Mouse (Mus musculus) kidney, postnatal 10 days (tissue): ENCODE data around the gene Telo2.

Experiments used
- DNase-seq: peaks from one replicate; pipeline ENCODE4 v3.0.0; 2021; ENCODE audit warnings: mixed read lengths

Telo2 gene

DNA sequence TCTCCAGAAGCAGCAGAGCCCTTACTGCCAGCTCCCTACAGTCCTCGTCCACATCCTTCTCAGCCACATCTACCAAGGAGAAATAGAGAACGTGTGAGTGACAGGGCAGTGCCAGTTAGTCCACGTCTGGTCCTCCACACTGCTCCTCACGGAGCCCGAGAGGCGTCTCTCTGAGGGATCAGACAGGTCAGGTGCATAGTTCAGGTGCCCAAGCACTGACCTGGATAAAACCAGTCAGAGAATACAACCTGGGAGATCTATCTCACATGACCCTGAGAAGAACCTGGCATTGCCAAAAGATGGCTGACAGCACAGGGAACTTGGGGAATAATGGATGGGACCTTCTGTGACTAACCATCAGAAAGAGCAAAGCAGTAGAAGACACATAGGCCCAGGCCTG, 15.7 kb downstream of the Telo2 start:
- DNase-seq = no peak

DNA sequence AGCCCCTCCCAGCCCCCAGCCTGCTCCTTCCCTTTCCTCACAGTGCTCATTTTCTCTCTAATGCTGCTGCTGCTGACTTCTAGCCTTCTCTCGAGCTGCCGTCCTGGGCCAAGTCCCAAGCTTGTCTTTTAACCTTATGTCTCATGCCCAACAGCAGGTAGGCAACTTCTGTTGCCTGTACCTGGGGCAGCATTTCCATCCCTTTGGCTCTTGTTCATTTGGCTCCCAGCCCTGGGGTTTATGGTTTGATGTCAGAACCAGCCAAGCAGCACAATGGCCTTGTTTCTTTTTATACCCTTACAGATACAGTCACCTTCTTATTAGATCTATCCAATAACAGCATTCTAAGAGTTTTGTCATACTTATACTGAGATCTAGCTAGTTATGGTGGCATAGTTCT, 19.5 kb downstream of the Telo2 start:
- peak; percentile 39 for DNase-seq

DNA sequence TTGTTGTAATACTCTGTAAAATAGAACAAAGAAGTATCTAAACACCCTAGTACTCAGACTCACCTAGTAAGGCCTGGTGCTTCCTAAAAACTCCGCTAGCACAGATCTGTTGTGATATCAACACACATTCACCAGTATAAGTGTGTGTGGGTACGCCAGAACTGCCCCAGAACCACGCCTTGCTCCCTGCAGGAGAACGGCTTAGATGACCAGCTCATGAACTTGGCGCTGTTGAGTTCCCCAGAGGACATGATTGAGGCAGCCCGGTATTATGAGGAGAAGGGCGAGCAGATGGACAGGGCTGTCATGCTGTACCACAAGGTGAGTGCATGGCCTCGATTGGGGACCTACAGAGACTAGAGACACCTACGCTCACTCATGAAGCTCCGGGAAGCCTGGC, 25.3 kb downstream of the Telo2 start:
- DNase-seq = no peak

DNA sequence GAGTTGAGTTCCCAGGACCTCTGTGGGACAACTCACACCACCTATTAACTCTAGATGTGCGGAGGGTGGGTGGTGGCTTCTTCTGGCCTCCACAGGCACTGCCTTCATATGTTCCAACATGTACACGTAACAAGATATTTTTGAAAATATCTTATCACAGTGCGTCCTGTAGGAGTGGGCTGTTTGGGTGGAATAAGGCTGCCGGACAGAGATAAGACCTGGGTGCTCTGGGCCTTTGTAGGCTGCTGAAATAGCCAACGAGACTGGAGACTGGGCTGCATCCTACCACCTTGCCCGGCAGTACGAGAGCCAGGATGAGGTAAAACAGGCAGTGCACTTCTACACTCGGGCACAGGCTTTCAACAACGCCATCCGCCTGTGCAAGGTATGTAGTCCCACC, 26.6 kb downstream of the Telo2 start:
- no peak for DNase-seq

DNA sequence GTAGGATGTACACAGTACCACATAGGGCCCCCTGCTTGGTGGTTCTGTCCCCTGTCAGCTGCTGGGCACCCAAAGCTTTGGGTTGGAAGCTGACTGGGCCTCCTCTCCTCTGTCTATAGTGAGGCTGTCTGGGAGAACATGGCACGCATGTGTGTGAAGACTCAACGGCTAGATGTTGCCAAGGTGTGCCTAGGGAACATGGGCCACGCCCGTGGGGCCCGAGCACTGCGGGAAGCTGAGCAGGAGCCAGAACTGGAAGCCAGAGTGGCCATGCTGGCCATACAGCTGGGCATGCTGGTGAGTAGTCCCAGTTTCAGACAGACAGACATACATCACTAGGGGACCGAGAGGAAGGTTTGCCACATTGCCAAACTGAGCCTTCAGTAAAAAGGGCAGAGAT, 29.0 kb downstream of the Telo2 start:
- no peak for DNase-seq

DNA sequence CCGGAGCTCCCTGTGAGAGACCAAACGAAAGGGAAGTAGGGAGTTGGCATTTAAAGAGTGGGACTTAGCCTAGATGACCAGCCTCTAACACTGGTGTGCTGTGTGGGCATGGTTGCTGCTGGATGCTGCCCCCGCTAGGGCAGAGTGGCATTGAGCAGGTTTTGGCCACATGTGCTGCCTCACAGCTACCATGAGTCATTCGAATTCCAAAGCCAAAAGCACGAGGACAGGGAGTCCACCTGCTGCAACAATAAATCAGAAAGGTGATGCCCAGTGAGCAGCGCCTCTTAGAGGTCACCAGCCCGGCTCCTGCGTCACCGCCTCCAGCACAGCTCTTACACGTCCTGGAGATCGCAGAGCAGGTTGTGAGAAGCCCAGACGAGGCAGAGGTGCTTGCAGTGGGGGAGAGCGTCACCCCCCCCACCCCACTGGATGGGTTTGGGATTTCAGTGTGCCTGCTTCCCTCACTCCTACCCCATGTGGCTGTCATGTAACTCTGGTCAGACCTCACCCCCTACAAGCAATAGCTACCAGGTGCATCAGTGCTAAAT, 30.9 kb downstream of the Telo2 start:
- no peak for DNase-seq

DNA sequence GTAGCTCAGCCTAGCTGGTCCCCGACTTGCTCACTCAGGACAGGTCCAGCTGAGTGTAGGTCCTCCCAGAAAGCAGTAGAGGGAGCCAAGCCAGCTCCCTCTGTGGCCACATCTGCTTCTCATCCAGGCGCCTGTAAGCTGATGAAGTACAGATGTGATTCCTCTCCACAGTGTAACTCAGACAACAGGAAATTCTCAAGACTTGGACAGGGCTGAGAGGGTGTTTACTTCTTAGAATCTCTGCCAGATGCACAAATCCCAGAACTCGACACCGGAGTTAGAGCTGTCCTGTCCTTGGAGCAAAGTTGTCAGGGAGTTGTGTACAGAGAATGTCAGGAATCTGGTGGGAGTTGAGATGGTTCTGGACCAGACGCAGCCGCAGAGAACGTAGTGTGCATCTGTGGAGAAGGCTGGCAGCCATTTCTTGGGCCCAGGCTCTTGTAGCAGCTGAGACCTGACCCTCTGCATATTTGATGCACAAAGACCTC, 32.3 kb downstream of the Telo2 start, which contains the start of gene Tmem204:
Tmem204 (minus strand) TSS at position 148 of the 488 bp plus-strand sequence.
- DNase-seq = peak; percentile 85

DNA sequence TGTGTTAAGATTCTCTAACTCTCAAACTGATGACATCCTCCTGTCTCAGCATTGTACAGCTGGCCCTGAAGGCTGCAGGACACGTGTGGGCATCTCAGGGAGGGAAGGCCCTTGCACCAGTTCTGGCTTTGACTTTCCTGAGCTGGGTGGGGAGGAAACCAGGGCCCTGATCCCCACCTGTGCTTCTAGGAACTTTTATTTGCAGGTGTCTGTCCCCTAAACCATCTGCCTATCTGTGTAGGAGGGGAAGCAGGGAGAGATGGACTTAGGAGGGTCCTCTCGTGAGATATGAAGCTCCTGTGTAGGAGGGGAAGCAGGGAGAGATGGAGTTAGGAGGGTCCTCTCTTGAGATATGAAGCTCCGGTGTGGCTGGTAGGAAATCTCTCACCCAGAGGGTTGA, 32.9 kb downstream of the Telo2 start:
- no peak for DNase-seq

DNA sequence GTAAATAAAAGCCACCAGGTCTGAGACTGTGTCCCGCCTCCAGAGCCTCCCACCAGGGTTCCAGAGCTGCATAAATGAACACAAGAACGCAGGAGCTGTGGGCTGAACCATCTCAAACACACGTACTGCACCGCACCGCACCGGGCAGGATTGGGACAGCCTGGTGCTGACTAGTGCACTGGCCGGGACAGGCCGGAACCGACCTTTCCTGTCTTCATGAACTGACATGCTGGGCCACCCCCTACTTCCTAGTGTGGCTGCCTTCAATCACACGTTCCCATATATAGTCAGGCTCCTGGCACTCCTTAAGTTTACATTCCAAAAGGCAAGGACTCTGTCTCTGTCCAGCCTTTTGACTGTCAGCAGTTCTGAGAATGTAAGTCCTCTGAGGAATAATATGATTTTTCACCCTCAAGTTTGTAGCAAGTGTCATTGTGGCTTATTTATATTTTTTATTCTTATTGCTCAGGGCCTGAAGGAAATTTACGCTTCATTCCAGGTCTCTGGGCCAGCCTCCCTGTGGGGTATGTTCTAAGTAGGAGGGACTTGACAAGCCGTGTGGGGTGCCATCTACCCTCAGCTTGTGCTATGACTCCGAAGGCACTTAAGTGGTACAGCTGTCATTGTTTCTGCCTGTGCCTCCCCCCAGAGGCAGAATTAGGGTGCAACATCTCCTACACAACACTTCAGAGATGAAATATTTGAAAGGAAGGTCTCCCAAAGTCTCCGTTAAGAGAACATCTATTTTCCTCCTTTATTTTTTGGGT, 33.5 kb downstream of the Telo2 start:
- DNase-seq = peak; percentile 70

DNA sequence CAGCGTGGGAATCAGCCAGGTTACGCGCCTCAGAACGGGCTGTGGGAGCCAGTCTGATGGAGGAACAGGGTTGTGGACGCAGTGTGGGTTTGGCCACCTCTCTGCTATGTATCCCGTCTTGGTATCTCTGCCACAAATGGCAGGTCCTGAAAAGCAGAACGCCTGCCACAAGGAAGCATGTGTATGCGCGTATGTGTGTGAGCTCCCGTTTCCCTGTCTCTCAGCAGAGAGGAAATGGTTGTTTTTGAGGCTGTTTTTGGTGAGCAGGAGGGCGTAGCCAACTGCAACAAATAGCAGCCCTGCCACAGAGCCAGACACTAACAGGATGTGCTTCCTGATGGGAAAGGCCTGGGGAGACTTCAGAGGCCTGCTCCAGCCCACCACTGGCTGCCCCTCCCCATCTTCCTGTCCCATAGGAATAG, 34.8 kb downstream of the Telo2 start:
- DNase-seq = peak; percentile 85

DNA sequence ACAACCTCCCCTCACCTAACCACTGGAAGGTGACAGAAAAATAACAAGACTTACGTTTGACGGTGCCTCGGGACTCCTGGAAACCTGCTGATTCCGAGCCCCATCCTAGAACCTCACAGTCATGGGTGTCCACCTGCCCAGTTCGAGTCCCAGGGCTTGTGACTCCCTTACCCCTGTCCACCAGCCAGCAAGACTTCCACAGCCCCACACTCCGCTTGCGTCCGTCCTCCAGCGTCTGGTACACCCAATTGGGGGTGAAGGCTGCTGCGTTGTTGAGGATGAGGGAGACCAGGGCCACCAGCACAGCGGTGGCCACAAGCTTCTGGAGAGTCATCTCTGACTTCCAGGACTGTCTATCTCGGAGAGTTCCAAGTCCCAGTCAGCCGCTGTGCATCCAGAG, 35.6 kb downstream of the Telo2 start:
- no peak for DNase-seq

DNA sequence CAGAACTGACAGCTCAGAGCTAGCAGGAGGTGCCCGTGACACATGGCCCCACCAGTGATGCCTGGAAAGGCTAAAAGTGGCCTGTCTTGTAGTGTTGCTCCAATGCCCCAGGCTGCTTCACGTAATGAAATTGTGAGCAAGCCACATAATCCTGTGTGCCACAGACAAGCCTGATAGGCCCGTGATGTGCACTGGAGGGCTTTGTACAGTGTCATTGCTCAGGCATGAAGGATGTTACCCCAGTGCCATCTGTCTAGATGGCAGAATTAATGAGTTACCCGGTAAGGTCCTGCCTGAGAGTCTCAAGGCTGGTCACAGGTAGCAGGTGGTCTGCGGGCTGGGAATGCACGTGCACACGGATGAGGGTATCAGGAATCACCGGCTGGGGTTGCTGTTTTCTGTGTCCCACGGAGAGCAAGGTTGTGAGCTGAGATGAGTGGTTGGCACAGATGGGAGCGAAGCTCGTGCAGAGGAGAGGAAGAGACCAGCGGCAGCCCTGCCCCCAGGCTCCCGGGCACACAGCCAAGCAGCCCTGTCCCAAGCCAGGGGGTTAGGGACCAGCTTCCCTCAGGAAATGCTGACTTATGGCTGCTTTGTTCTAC, 37.9 kb downstream of the Telo2 start:
- DNase-seq = peak; percentile 94

DNA sequence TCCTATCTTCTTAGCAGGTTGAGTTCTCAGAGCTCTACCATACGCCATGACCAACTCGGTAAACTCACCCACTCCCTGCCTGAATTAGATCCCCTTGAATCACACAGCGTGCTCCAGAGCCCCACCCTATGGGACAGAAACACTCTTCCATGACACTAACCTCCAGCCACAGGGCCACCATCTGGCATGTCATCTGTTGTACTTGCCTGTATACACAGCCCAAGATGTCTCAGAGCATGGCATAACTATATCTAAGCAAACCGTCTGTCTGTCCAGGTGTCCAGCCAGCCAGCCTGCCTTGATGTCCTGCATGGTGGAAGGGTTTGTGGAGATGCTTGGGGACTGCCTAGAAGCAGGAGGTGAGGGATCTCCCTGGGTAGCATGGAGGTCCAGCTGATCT, 38.9 kb downstream of the Telo2 start:
- no peak for DNase-seq

DNA sequence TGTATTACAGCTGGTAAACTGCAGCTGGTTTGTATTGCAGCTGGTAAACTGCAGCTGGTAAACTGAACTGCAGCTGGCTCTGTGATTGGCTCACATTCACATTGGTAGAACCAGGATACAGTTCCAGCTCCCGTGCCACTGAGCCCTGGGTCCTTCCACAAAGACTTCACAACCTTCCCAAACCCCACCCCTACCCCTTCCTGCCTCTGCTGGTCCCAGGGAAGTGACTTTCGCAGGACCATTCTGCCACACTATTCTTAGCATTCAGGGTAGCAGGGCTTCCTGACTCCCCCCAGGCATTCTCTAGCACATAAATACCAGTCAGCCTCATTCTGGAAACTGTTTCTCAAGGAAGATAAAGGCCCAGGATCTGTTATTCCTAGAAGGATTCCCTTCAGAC, 47.1 kb downstream of the Telo2 start:
- DNase-seq = no peak

DNA sequence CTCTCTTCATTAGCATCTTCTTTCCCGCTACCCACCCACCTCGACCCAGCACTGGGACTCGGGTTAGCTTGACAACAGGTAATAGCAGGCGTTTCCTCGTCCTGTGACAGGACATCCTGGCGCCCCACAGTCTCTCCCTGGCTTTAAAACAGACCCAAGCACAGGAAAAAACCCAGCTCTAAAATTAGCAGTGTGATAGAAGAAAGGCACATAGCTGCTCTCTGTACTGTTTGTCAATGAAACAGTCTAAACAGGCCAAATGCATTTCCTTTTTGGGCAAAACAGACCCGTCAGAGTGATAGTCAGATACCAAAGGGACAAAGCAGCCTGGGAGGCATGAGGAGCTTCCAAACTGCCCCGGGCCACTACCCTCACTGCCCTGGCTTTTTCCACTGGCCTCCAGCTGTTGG, 48.3 kb downstream of the Telo2 start:
- peak; percentile 68 for DNase-seq

DNA sequence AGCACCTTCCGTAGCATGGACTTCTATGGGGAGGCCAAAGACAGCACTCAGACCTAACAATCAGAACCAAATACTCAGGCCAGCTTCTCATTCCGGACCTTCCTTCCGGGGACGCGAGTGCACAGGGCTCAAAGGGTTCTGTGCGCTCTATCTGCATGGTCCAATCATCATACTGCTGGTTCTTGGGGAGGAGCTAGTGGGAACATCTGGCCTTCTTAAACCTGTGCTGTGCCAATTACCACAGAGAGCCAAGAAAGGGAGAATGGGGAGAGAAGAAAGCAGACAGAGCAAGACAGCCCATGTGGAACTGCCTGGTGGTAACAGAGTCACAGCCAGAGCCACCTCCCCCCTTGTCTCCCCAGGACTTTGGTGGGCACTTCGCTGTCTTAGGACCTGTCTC, 49.2 kb downstream of the Telo2 start:
- no peak for DNase-seq

DNA sequence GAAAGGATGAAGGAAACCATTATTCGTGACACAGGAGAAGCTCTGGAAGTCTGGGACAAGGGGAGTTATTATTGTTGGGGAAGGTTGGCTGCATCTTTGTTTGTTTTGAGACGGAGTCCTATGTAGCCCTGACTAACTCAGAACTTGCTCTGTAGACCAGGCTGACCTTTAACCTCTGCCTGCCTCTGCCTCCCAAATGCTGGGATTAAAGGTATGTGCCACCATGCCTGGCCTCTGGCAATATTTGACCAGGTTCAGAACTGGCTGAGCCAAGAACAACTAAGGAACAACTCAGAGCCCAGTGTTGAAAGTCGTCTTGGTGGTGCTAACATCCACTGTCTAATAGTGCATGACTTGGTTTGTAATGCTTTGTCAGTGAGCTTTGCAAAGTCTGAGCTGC, 50.6 kb downstream of the Telo2 start:
- no peak for DNase-seq

DNA sequence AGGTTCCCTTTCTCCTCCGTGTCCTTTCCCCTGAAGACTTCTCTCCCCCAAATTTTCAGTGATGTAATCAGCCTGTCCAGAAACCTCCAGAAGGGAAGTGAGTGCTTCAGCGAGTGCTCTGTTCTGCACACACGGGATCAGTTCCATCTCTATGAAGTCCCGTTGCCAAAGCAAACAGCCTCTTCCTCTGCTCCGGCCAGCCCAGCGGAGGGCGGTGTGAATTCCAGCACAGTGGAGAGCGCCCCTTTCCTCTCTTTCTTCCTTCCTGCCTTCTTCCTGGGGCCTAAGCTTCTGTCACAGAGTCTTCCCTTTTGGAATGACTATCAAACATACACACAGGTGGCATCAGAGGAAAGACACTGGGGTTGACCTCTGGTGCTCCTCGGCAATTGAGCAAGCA, 51.4 kb downstream of the Telo2 start:
- peak; percentile 84 for DNase-seq

DNA sequence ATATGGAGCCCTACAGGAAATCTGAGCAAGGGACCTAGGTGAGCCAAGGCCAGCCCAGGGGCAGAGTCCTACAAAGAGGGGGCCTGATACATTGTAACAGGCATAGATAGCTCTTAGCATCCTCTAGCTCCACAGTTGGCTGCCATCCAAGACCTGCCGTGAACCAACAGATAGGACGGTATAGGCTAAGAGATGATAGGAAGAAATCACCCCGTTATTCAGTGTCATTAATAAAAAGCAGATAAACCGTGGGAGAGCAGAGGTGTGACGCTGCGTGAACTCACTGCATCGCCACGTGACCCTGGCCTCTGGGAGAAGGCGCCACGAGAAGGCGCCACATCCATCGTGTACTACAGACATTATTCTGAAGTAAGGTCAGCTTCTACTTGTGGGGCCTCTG, 51.9 kb downstream of the Telo2 start:
- DNase-seq = peak; percentile 69

DNA sequence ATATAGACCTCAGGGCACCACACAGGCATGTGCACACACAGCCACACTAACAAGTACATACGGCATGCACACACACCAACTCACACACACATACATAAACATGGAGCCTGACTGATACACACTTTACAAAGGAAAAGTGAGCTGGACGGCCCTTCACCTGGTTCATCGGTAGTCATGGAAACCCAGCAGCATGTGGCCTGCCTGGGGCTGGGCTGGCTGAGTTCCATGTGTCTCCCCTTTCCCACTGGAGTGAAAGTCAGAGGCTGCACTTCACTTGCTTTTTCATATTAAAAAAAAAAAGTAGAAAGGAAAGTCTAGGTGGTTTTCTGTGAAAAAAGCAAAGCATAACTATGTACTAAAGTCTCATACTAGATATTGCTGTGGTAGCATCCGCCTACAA, 52.5 kb downstream of the Telo2 start:
- DNase-seq = no peak

DNA sequence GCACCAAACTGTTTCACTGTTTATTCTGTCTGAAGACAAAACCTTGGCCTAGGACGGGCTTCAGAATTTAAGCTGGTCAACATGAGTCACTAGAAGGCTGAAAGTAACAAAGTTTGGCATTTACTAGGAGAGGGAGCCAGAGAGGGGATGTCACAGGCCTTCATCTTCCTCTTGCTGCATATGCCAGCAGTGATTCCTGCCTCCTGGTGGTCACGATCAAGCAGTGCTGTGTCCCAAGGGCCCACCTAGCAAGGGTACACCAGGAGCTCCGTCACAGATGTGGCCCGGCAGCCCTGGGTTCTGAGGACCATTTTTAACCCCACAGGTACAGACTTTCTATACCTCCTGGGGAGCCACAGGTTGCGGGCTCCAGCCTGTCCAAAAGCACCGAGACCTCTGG, 58.7 kb downstream of the Telo2 start:
- DNase-seq = no peak

DNA sequence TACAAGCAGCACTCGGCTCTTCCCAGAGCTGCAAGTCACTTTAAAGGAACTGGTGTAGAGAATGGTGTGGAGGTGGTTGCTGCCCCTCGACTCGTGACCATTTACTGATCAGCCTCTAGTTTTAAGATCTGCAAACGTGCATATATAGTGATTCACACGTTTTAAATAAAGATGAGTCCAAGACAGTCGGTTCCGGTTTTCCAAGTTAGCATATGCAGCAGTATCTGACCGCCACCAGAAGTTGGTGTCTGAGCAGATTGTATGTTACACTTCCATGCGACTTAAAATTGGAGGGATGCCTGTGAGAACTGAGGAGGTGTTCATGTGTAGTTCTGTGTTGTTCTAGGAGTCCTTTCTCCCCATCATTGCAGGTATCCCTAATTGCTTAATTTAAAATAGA, 62.5 kb downstream of the Telo2 start:
- no peak for DNase-seq
